Mouse (Mus musculus): ENCODE results near the gene Aoc1. TPM values are rescaled to one million over a fixed set of nuclear protein-coding genes. Genes with fewer than 3 reads are reported as not detected.

Aoc1 gene
- polyA plus RNA-seq, 1 experiment from 2014 or later = 51.9 TPM

GRCm38 (mm10) chr6:48857613-48858302, 14.9 kb upstream of the Aoc1 start:
- no peak overlapping the region for H3K4me3 ChIP-seq (ENCODE audit: low read length)
- WGBS = 31% methylated on average over 8 of the region's 8 CpGs
- no peaks in the 10 kb centered on the region for H3K27me3 ChIP-seq (replicated peaks; ENCODE audit: control insufficient read depth, insufficient read depth, low read length)
- 0 out of 2 replicates have a peak, but pooled peaks have one; percentile 23 for ATAC-seq
- H3K36me3 ChIP-seq (ENCODE audit: control insufficient read depth, insufficient read depth, low read length) = no peaks in the 10 kb centered on the region
- H3K9ac ChIP-seq (ENCODE audit: low read depth, low read length) = no peak overlapping the region
- H3K27ac ChIP-seq (ENCODE audit: low read length) = 0 out of 2 replicates have a peak overlapping the region, but pooled peaks have one; percentile 9
- peaks cover 13% of the 10 kb centered on the region for H3K4me1 ChIP-seq (ENCODE audit: control insufficient read depth, insufficient read depth, low read length)
- H3K9me3 ChIP-seq (ENCODE audit: control insufficient read depth, low read length) = no peaks in the 10 kb centered on the region
- no peak overlapping the region for H3K4me2 ChIP-seq (ENCODE audit: low read depth, low read length)

GRCm38 (mm10) chr6:48860130-48860815, 12.4 kb upstream of the Aoc1 start:
- no peaks in the 10 kb centered on the region for H3K9me3 ChIP-seq (ENCODE audit: control insufficient read depth, low read length)
- peaks cover 24% of the 10 kb centered on the region for H3K4me1 ChIP-seq (ENCODE audit: control insufficient read depth, insufficient read depth, low read length)
- H3K4me3 ChIP-seq (ENCODE audit: low read length) = peak overlapping the region; percentile 39
- H3K36me3 ChIP-seq (ENCODE audit: control insufficient read depth, insufficient read depth, low read length) = no peaks in the 10 kb centered on the region
- H3K27me3 ChIP-seq (replicated peaks; ENCODE audit: control insufficient read depth, insufficient read depth, low read length) = no peaks in the 10 kb centered on the region
- 15% methylated on average over 23 of the region's 23 CpGs for WGBS
- H3K4me2 ChIP-seq (ENCODE audit: low read depth, low read length) = peak overlapping the region; percentile 53
- ATAC-seq = peak; percentile 60
- H3K9ac ChIP-seq (ENCODE audit: low read depth, low read length) = peak overlapping the region; percentile 56
- no peak overlapping the region for H3K27ac ChIP-seq (ENCODE audit: low read length)

GRCm38 (mm10) chr6:48860851-48861250, 11.8 kb upstream of the Aoc1 start:
- Histone ChIP-seq H3K4me3 (ENCODE audit: low read length) (no peak overlapping the region), H3K36me3 (ENCODE audit: control insufficient read depth, insufficient read depth, low read length) (no peaks in the 10 kb centered on the region), H3K27me3 (replicated peaks; ENCODE audit: control insufficient read depth, insufficient read depth, low read length) (no peaks in the 10 kb centered on the region), H3K4me2 (ENCODE audit: low read depth, low read length) (0 out of 2 replicates have a peak overlapping the region, but pooled peaks have one; percentile 53), H3K9me3 (ENCODE audit: control insufficient read depth, low read length) (no peaks in the 10 kb centered on the region), H3K27ac (ENCODE audit: low read length) (no peak overlapping the region), H3K9ac (ENCODE audit: low read depth, low read length) (no peak overlapping the region), H3K4me1 (ENCODE audit: control insufficient read depth, insufficient read depth, low read length) (peaks cover 24% of the 10 kb centered on the region)
- ATAC-seq = no peak
- WGBS = 95% methylated on average over 1 of the region's 1 CpGs

GRCm38 (mm10) chr6:48861616-48862280, 10.9 kb upstream of the Aoc1 start:
- no peak for ATAC-seq
- Histone ChIP-seq H3K4me2 (ENCODE audit: low read depth, low read length) (no peak overlapping the region), H3K9me3 (ENCODE audit: control insufficient read depth, low read length) (no peaks in the 10 kb centered on the region), H3K36me3 (ENCODE audit: control insufficient read depth, insufficient read depth, low read length) (no peaks in the 10 kb centered on the region), H3K9ac (ENCODE audit: low read depth, low read length) (no peak overlapping the region), H3K4me1 (ENCODE audit: control insufficient read depth, insufficient read depth, low read length) (peaks cover 26% of the 10 kb centered on the region), H3K4me3 (ENCODE audit: low read length) (no peak overlapping the region), H3K27me3 (replicated peaks; ENCODE audit: control insufficient read depth, insufficient read depth, low read length) (no peaks in the 10 kb centered on the region), H3K27ac (ENCODE audit: low read length) (no peak overlapping the region)
- 77% methylated on average over 12 of the region's 12 CpGs for WGBS

- H3K9me3 ChIP-seq (ENCODE audit: control insufficient read depth, low read length) = no peaks in the 10 kb centered on the region
- no peaks in the 10 kb centered on the region for H3K36me3 ChIP-seq (ENCODE audit: control insufficient read depth, insufficient read depth, low read length)
- no peak overlapping the region for H3K4me2 ChIP-seq (ENCODE audit: low read depth, low read length)
- 79% methylated on average over 4 of the region's 4 CpGs for WGBS
- H3K27me3 ChIP-seq (replicated peaks; ENCODE audit: control insufficient read depth, insufficient read depth, low read length) = no peaks in the 10 kb centered on the region
- H3K9ac ChIP-seq (ENCODE audit: low read depth, low read length) = no peak overlapping the region
- peaks cover 23% of the 10 kb centered on the region for H3K4me1 ChIP-seq (ENCODE audit: control insufficient read depth, insufficient read depth, low read length)
- no peak for ATAC-seq
- no peak overlapping the region for H3K4me3 ChIP-seq (ENCODE audit: low read length)
- no peak overlapping the region for H3K27ac ChIP-seq (ENCODE audit: low read length)
These were observed 9.9 kb upstream of the Aoc1 start for GRCm38 (mm10) chr6:48862816-48863215.

- Histone ChIP-seq H3K9me3 (ENCODE audit: control insufficient read depth, low read length) (no peaks in the 10 kb centered on the region), H3K4me3 (ENCODE audit: low read length) (no peak overlapping the region), H3K36me3 (ENCODE audit: control insufficient read depth, insufficient read depth, low read length) (no peaks in the 10 kb centered on the region), H3K4me2 (ENCODE audit: low read depth, low read length) (no peak overlapping the region), H3K27ac (ENCODE audit: low read length) (no peak overlapping the region), H3K4me1 (ENCODE audit: control insufficient read depth, insufficient read depth, low read length) (peaks cover 20% of the 10 kb centered on the region), H3K9ac (ENCODE audit: low read depth, low read length) (no peak overlapping the region), H3K27me3 (replicated peaks; ENCODE audit: control insufficient read depth, insufficient read depth, low read length) (no peaks in the 10 kb centered on the region)
- no peak for ATAC-seq
- WGBS = 78% methylated on average over 7 of the region's 7 CpGs
These were observed 9.2 kb upstream of the Aoc1 start for GRCm38 (mm10) chr6:48863488-48863887.

- H3K27me3 ChIP-seq (replicated peaks; ENCODE audit: control insufficient read depth, insufficient read depth, low read length) = no peaks in the 10 kb centered on the region
- H3K9me3 ChIP-seq (ENCODE audit: control insufficient read depth, low read length) = no peaks in the 10 kb centered on the region
- H3K36me3 ChIP-seq (ENCODE audit: control insufficient read depth, insufficient read depth, low read length) = no peaks in the 10 kb centered on the region
- 41% methylated on average over 3 of the region's 3 CpGs for WGBS
- H3K4me1 ChIP-seq (ENCODE audit: control insufficient read depth, insufficient read depth, low read length) = peaks cover 20% of the 10 kb centered on the region
- no peak overlapping the region for H3K4me2 ChIP-seq (ENCODE audit: low read depth, low read length)
- 0 out of 2 replicates have a peak overlapping the region, but pooled peaks have one; percentile 13 for H3K9ac ChIP-seq (ENCODE audit: low read depth, low read length)
- peak overlapping the region; percentile 94 for H3K27ac ChIP-seq (ENCODE audit: low read length)
- H3K4me3 ChIP-seq (ENCODE audit: low read length) = no peak overlapping the region
- ATAC-seq = no peak
These were observed 8.5 kb upstream of the Aoc1 start for GRCm38 (mm10) chr6:48864181-48864580.

- Histone ChIP-seq H3K4me3 (ENCODE audit: low read length) (no peak overlapping the region), H3K4me1 (ENCODE audit: control insufficient read depth, insufficient read depth, low read length) (peaks cover 20% of the 10 kb centered on the region), H3K27me3 (replicated peaks; ENCODE audit: control insufficient read depth, insufficient read depth, low read length) (no peaks in the 10 kb centered on the region), H3K4me2 (ENCODE audit: low read depth, low read length) (peak overlapping the region; percentile 33), H3K9ac (ENCODE audit: low read depth, low read length) (no peak overlapping the region), H3K36me3 (ENCODE audit: control insufficient read depth, insufficient read depth, low read length) (no peaks in the 10 kb centered on the region), H3K9me3 (ENCODE audit: control insufficient read depth, low read length) (no peaks in the 10 kb centered on the region), H3K27ac (ENCODE audit: low read length) (peak overlapping the region; percentile 94)
- 32% methylated on average over 3 of the region's 3 CpGs for WGBS
- peak; percentile 86 for ATAC-seq
These were observed 8.0 kb upstream of the Aoc1 start for GRCm38 (mm10) chr6:48864723-48865122.

- H3K27me3 ChIP-seq (replicated peaks; ENCODE audit: control insufficient read depth, insufficient read depth, low read length) = no peaks in the 10 kb centered on the region
- H3K9me3 ChIP-seq (ENCODE audit: control insufficient read depth, low read length) = no peaks in the 10 kb centered on the region
- WGBS = 52% methylated on average over 1 of the region's 1 CpGs
- H3K4me3 ChIP-seq (ENCODE audit: low read length) = no peak overlapping the region
- H3K4me2 ChIP-seq (ENCODE audit: low read depth, low read length) = peak overlapping the region; percentile 33
- H3K4me1 ChIP-seq (ENCODE audit: control insufficient read depth, insufficient read depth, low read length) = peaks cover 19% of the 10 kb centered on the region; the same call in 1 of the 2 replicates
- peak overlapping the region; percentile 94 for H3K27ac ChIP-seq (ENCODE audit: low read length)
- peak; percentile 83 for ATAC-seq
- no peaks in the 10 kb centered on the region for H3K36me3 ChIP-seq (ENCODE audit: control insufficient read depth, insufficient read depth, low read length)
- no peak overlapping the region for H3K9ac ChIP-seq (ENCODE audit: low read depth, low read length)
These were observed 7.4 kb upstream of the Aoc1 start for GRCm38 (mm10) chr6:48865152-48865745.
